Mouse (Mus musculus) megakaryocyte, embryonic 14.5 days (primary cell): ENCODE measurements around the gene Maml3.

Experiments
- FLI1 ChIP-seq: IDR thresholded peaks from 2 replicates; pipeline ENCODE4 v1.6.1; 2012; ENCODE audit warnings: low read length, inconsistent platforms, mixed read lengths
- GATA1 ChIP-seq: IDR thresholded peaks from 3 replicates; pipeline ENCODE4 v1.6.1; 2012; ENCODE audit warnings: mixed read lengths, low read length, inconsistent platforms, borderline replicate concordance

GRCm38 (mm10) chr3:52067181-52067580, 37.7 kb downstream of the Maml3 start:
- TF ChIP-seq GATA1 (no peak), FLI1 (no peak)
